Mouse (Mus musculus): ENCODE measurements around the gene Prlh.

GRCm38 (mm10) chr1:90927929-90928574 is 24.9 kb upstream of the Prlh start:
- TF ChIP-seq CTCF (IDR thresholded peaks at IDR 0.05; ENCODE audit: insufficient read depth, low read depth, low read length) (peak; percentile 9; the same call in 1 of the 2 replicates), POLR2A (IDR thresholded peaks at IDR 0.05; ENCODE audit: insufficient read depth, low read depth, low read length) (no peak)

Measured in olfactory bulb, adult 2 months (tissue).